Mouse (Mus musculus) retina, embryonic 14.5 days (tissue): Measurements from ENCODE around the gene Foxn2.

ENCODE experiments used
- DNase-seq: peaks from one replicate; pipeline ENCODE4 v3.0.0-alpha.2; 2015; ENCODE audit warnings: low spot score

The Foxn2 gene

GRCm38 (mm10) chr17:88493551-88493950 lies 53.0 kb downstream of the Foxn2 start:
- DNase-seq, result peak; percentile 51

- DNase-seq, result peak; percentile 80
Observed at GRCm38 (mm10) chr17:88494121-88494771, 53.7 kb downstream of the Foxn2 start.

DNA sequence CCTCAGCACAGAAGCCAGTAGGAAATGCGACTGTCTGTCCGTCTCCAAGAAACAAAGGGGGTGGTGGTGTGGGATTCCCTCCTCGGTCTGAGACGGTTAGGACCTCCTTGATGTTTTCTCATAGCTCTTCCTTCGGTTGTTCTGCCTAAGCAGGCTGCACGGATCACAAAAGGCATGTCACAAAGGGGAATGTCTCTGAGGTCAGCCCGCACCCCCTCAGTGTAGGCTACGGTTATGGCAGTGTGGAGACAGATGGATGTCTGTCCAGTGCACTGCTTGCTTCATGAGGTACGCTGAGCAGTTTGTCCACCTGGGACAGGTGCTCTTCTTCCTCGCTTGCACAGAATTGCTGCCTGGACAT lies 54.2 kb downstream of the Foxn2 start:
- no peak for DNase-seq

DNA sequence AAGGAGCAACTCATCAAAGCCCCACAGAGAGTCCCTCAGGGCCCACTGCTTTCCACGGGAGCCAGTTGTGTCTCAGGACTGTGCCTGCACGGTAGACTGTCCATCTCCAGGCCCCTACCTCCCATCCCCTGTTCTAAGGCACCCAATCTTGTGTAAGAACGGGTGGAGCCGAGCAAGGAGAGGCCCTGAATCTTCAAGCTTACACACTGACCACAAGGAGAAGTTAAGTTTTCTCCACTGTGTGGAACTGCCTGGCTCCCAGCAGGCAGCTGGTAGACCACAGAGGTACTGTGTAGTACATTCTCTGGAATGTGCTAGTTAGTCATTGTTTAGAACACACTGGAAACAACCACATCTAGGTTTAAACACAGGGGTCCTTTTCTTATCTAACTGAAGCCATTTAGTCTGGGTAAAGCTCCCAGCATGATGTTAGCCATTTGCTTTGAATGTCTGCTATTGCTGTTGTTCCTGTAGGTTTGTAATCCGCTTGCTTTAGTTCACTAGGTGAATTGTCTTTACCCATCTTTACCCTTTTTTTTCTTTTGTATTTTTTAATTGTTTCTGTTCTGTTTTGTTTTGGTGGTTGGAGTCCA lies 57.7 kb downstream of the Foxn2 start:
- no peak for DNase-seq

DNA sequence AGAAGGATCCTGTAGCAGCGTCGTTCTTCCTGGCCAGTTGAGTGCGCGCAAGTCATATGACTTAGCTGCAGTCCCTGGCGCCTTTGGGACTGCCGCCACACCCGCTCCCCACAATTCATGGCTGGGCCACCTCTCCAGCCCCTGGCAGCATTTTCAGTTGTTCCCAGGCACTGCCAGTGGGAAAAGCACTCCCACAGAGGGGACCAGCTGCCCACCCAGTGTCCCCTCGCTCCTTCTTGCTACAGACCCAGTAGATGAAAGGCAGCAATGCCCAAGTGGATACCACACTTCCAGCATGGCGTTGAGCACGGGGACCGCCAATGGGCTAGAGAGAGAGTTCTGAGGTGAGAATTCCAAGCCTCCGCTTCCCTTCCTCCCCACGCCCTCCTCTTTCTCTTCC lies 63.5 kb downstream of the Foxn2 start:
- no peak for DNase-seq

DNA sequence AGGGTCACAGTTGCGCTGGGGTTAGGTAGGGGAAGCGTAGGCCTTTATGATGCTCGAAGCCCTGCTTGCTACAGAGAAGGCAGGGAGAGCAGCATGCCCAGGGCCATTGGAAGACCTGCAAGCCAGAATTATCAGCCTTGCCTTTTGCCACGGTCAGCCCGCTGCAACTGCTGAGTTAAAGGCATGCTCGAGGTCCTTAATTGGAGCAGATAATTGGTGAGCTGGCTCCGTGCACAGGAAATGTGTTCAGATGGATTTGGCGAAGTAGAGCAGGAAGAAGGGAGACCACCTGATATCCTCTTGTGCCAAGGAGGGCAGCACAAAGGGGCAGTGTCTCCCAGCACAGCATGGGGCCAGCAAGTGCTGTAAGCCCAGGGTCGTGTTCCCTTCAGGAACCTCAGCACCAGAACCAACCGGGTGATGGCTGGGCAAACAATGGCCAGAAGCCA lies 64.8 kb downstream of the Foxn2 start:
- DNase-seq, result peak; percentile 66

DNA sequence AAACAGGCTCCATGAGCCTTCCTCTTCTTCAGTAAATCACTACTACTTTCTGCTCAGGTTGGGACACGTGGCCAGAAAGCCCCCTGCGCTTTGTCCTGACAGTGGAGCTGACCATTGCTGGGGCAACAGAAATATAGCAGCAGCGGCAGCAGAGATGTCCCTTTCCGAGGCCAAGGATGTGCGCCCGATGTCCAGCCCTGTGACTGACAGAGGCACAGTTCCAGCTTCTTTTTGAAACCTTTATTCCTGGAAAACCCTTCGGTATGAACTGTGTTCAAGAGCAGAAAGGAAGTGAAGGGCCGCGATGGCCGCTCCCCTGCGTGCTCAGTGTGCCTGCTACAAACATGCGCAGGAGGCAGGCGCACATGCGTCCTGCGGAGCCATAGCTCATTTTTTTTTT lies 65.4 kb downstream of the Foxn2 start:
- no peak for DNase-seq

GRCm38 (mm10) chr17:88507376-88507775 lies 66.9 kb downstream of the Foxn2 start:
- no peak for DNase-seq

DNA sequence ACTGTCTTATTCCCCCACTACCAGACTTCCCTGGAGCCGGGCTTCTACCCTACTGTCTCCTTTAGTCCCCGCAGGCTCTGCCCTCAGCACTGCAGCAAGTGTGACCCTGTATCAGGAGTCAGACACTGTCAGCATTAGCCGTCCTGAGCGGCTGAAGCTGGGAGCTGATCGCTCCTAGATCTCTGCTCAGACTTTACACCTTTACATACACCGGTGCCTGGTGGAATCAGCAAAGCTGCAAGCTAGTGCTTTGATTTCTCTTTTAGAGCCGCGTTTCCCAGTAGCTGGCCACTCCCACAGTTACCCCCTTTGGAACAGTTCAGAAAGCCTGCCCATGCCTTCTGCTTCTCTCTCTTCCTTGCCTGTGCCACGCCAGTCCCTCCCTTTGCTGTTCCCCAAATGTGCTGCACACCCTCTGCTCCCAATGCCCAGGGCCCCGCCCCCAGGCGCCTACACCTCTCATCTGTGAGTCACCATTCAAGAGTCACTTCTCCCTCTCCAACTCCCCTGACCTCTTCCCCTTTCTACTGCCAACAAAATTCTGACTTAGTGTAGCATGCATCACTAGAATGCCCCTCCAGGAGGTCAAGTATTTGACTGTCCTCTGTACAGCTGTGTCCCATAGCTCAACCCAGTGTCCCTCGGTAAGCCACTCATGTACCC lies 68.5 kb downstream of the Foxn2 start:
- DNase-seq, result peak; percentile 24

- DNase-seq, result no peak
Observed at GRCm38 (mm10) chr17:88509999-88510398, 69.5 kb downstream of the Foxn2 start.

- peak; percentile 86 for DNase-seq
Observed at GRCm38 (mm10) chr17:88511095-88511551, 70.6 kb downstream of the Foxn2 start.

DNA sequence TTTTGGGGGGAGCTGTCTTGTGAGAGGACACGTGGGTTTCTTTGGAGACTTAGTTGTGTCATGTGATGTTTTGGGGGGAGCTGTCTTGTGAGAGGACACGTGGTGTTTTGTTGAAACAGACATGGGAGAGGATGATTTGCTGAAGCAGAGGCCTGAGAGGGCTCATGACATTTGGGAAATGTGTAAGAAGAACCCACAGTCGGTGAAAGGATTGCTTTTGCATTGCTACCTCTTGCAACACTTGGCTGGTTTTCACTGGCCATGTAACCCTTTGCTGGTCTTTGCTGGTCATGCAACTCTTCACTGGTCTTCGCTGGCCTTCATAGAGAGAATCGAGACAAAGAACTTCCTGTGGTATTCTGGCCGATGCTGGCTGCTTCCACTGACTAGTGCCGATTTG lies 76.0 kb downstream of the Foxn2 start:
- no peak for DNase-seq

GRCm38 (mm10) chr17:88527781-88528180 lies 87.3 kb downstream of the Foxn2 start:
- peak; percentile 63 for DNase-seq

- peak; percentile 98 for DNase-seq
Observed at GRCm38 (mm10) chr17:88529519-88530235, 89.2 kb downstream of the Foxn2 start, which contains the start of gene Ppp1r21. TSS of gene Ppp1r21 (plus strand) at chr17:88530118.

GRCm38 (mm10) chr17:88530236-88530619 lies 89.7 kb downstream of the Foxn2 start:
- DNase-seq, result no peak

- DNase-seq, result no peak
Observed at GRCm38 (mm10) chr17:88530667-88531066, 90.2 kb downstream of the Foxn2 start.

DNA sequence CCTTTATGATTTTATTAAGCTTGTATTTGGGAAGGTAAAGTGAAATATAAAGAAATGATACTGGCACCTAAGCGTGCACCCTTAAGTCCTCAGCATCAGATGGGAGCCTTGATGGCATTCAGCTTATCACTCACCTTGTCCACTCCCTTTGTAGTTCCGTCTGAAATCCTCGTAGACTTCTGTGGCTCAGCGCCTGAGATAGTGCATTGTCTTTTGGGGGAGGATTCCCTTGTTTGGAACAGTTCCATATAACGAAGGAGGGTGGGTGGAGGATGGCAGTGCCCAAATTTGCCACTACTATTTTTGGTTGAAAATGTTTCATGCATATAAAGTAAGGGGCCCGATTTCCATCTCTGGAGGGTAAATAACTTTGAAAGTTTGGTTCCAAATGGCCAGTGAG lies 90.7 kb downstream of the Foxn2 start:
- DNase-seq, result no peak

- no peak for DNase-seq
Observed at GRCm38 (mm10) chr17:88537842-88538430, 97.4 kb downstream of the Foxn2 start.
